Mouse (Mus musculus) gastrocnemius, postnatal 10 days (tissue): ENCODE measurements at regions not wholly inside any gene's neighbourhood (a gene's known extent, or its start where the extent isn't known, plus 50 kb on each side); places are given as distances from the start of the nearest gene placed in this dataset.

ENCODE experiments used
- DNase-seq: peaks from one replicate; pipeline ENCODE4 v3.0.0; 2021; ENCODE audit warnings: mixed read lengths

DNA sequence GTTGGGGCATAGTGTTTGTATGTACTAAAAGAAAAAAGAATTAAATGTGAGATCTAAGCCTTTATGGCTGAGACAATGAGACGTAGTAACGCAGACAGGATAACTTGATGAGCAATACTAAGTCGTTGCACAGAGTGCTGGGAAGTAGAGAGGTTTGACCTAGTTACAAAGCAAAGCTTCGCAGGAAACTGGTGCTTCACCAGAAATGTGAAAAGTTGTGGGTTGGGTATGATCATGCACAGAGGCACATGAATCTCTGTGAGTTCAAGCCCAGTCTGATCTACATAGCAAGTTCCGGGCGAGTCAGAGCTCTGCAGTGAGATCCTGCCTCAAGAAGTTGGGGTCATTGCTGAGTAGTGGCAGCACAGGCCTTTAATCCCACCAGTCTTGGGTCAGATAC lies 65.3 kb upstream of the Jmy start:
- no peak for DNase-seq

DNA sequence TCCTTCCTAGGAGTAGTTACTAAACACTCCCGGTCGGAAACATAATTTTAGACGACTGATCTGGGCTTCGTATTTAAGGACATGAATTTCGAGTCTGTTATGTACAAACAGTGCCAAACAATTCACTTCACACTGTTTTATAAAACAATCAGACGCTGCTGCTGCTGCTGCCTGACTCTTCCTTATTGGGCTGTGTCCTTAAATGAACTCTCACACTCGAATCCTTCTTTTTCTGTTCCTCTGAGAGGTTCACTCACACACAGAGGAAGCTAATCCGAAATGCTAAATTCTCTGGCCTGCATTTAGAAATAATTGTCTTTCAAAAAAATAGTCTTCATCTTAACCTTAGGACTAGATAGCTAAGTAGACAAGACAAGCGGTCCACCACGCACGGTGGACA lies 64.5 kb upstream of the Jmy start:
- no peak for DNase-seq

DNA sequence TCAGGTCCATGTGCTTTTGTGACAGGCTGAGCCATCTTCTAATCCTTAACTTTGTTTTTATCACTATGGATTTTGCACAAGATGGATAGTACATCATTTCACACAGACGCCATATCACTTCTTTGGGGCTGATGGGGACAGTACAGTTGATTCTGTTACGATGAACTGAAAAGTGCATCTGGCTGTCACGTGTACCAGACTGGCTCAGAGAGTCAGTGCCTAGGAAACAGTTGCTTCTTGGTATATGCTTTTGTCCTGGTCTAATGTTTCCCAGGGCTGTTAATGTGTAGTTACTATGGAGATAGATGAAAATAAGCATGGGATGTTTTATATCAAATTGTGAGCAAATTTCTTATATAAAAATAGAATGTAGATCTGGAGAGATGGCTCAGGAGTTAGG lies 60.7 kb upstream of the Jmy start:
- DNase-seq = no peak

DNA sequence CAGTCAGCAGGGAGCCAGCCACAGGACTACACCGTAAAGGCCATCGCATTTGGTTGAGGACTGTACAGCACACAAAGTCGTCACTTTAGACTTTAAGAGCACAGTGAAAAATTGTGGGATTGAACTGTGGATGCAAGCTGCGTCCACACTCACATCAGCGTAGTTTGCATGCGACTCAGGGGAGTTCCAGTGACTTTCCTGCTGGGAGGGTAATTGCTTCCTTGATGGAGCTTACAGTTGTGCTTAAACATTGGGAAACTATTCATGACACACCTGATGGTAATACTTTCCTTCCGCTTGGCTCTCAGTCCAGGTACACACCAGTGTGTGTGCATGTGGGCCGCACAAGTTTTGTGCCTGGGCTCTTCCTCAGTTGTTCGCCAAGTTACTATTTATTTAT lies 59.0 kb upstream of the Jmy start:
- no peak for DNase-seq

DNA sequence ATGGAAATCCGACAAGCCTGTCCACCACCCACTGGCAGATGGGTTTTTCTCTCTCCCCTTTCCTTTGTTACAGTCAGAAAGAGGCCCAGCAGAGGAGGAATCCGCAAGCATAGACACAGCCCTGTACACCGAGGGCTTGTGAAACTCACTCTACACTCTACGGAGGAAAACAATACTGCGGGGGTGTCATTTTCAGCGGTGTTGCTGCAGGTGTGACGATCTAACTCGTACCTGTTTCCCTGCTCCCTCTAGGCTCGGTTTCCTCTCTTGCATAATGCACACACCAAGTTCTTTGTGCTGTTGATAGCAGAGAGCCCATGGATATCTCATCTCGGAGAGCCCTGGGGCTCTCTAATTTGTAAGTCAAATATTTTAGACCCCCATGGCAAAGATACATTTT lies 56.5 kb upstream of the Jmy start:
- no peak for DNase-seq

DNA sequence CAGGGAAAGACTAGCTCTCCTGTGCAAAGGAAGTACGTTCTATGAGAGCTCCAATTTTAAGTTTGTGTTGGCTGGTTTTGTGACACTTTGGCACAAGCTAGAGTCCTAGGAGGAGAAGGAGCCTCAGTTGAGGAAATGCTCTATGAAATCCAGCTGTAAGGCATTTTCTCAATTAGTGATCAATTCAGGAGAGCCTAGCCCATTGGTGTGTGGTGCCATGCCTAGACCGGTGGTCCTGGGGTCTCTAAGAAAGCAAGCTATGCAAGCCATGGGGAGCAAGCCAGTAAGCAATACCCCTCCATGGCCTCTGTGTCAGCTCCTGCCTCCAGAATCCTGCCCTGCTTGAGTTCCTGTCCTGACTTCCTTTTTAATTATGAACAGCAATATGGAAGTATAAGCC lies 55.3 kb upstream of the Jmy start:
- no peak for DNase-seq

DNA sequence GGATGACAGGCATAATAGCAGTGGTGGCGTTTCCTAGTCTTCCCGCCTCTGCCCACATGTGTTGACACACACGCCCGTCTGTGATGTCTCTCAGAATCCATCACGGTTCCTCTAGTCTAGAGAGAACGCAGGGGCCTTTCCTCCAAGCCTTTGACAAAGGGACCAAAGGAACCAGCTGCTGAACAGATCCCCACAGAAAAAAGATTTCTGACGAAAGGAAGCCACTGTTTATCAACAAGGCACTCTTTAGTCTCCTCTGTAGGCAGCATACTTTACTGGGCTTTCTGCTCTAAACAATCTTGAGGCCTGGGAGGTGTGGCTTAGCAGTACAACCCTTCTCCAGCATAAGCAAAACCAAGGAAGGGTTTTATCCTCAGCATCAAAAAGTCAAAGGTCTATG lies 54.3 kb upstream of the Jmy start:
- no peak for DNase-seq

DNA sequence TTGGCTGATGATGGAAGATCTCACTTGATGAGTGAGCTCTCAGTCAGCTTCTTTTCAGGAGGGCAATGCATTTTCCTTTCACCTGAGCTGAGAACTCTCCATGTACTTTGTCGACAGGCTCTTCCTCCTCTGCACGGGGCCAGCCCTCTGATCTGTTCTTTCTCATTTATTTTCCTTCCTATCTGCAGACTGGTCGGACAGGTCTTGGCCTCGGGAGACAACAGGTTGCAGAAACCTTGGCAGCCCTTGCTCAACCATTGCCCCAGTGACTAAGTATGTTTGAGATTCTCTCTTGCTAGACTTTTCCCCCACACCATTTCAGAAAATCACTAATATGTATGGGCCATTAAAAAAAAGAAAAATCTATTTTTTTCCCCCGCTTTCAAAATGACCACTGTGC lies 53.7 kb upstream of the Jmy start:
- DNase-seq = no peak

DNA sequence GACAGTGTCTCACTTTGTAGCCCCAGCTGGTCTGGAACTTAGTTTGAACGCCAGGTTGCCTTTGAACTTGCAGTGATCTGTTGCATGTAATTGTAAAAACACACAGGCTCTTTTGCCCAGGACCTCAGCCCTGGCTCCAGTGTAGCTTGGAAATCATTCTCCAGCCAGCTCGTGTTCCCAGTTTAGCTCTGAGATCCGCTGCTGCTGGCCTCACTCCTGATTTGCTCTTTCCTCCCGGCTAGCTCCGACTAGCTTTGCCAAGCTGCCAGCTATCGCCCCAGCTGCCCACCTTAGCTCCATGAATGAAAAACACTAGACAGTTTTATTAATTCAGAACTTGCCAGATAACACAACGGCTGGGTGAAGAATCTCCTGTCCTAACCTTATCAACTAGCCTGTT lies 50.7 kb upstream of the Jmy start:
- DNase-seq = peak; percentile 10
